Mouse (Mus musculus) hindbrain, embryonic 14.5 days (tissue): Measurements from ENCODE around the gene Pax2. TPM values are rescaled to one million over a fixed set of nuclear protein-coding genes. Genes with fewer than 3 reads are reported as not detected.
A peak's percentile ranks its signal among the peaks of the same experiment; 100 is the strongest.
"Not testable (repeated sequence)": the region's sequence is repeated elsewhere in the genome, so short reads cannot be mapped to it uniquely, and the experiment has no call there.

Source experiments
- ATAC-seq: fragments of 200-750 bp; cut with Nextera tagmentation; 2 replicates; pipeline ENCODE4 v1.8.0; 2017; ENCODE audit warnings: moderate number of reproducible peaks, mild to moderate bottlenecking, moderate TSS enrichment, moderate library complexity; ENCODE audit not compliant: low FRiP score
- DNase-seq: peaks from one replicate; pipeline ENCODE4 v3.0.0-alpha.2; 2015; ENCODE audit warnings: low spot score
- H3K27ac ChIP-seq: fragments of 300-500 bp; sonication (generic); 2 replicates; pipeline ENCODE4 v1.5.1; 2014; ENCODE audit warnings: mild to moderate bottlenecking, moderate library complexity
- H3K27me3 ChIP-seq: fragments of 300-500 bp; sonication (generic); 2 replicates; pipeline ENCODE4 v1.6.1; 2014; ENCODE audit warnings: mild to moderate bottlenecking, low read length, mixed read lengths; ENCODE audit not compliant: control insufficient read depth, insufficient read depth
- H3K36me3 ChIP-seq: fragments of 300-500 bp; sonication (generic); replicated peaks from 2 replicates; pipeline ENCODE4 v1.6.1; 2014; ENCODE audit not compliant: control insufficient read depth, insufficient read depth
- H3K4me1 ChIP-seq: fragments of 300-500 bp; sonication (generic); replicated peaks from 2 replicates; pipeline ENCODE4 v1.6.1; 2014; ENCODE audit warnings: antibody characterized with exemption, low read length, mixed read lengths; ENCODE audit not compliant: control insufficient read depth, insufficient read depth
- H3K4me2 ChIP-seq: fragments of 300-500 bp; sonication (generic); replicated peaks from 2 replicates; pipeline ENCODE4 v1.6.1; 2014; ENCODE audit warnings: mild to moderate bottlenecking, moderate library complexity
- H3K4me3 ChIP-seq: fragments of 300-500 bp; sonication (generic); replicated peaks from 2 replicates; pipeline ENCODE4 v1.5.1; 2014; ENCODE audit warnings: mild to moderate bottlenecking, low read length
- H3K9ac ChIP-seq: fragments of 300-500 bp; sonication (generic); 2 replicates; pipeline ENCODE4 v1.6.1; 2014
- H3K9me3 ChIP-seq: fragments of 300-500 bp; sonication (generic); 2 replicates; pipeline ENCODE4 v1.6.1; 2016; ENCODE audit warnings: low read length; ENCODE audit not compliant: control insufficient read depth
- WGBS: fragments of 180-500 bp; shearing (Covaris S2); extraction: QIAGEN DNeasy Blood & Tissue Kit; methylation state at CpG from one replicate; pipeline ENCODE4 v1.1.7; 2014; 5-methylcytosine and 5-hydroxymethylcytosine counted together
- polyA plus RNA-seq: library from polyadenylated mRNA; unstranded; fragments of >200 nt; fragmentation: Nextera tagmentation; extraction: Ambion mirVana; gene quantifications from 2 replicates; pipeline ENCODE4 v1.2.1, GENCODE M21; 2014

Pax2 gene
- polyA plus RNA-seq, 1 experiment from 2014 or later: 22.1 TPM

- H3K4me2 ChIP-seq: no peak overlapping the region
- peaks cover 28% of the 10 kb centered on the region for H3K4me1 ChIP-seq
- no peaks in the 10 kb centered on the region for H3K9me3 ChIP-seq
- no peaks in the 10 kb centered on the region for H3K36me3 ChIP-seq
- DNase-seq (no peak), ATAC-seq (no peak)
- no peak overlapping the region for H3K9ac ChIP-seq
- H3K27me3 ChIP-seq: peaks cover 68% of the 10 kb centered on the region
- no peak overlapping the region for H3K4me3 ChIP-seq
- no peak overlapping the region for H3K27ac ChIP-seq
- WGBS: 15% methylated on average over 9 of the region's 9 CpGs
These were observed 82.5 kb downstream of the Pax2 start for GRCm38 (mm10) chr19:44838321-44838720.

- not testable (repeated sequence) for H3K4me2 ChIP-seq, H3K36me3 ChIP-seq, ATAC-seq, H3K27ac ChIP-seq, H3K4me3 ChIP-seq, DNase-seq, H3K9ac ChIP-seq, H3K9me3 ChIP-seq, H3K4me1 ChIP-seq
- WGBS: 91% methylated on average over 15 of the region's 15 CpGs
- H3K27me3 ChIP-seq: peaks cover 30% of the 10 kb centered on the region
These were observed 86.8 kb downstream of the Pax2 start for GRCm38 (mm10) chr19:44842661-44843060.

GRCm38 (mm10) chr19:44849465-44849864, 93.6 kb downstream of the Pax2 start:
- 65% methylated on average over 12 of the region's 12 CpGs for WGBS
- H3K9ac ChIP-seq: no peak overlapping the region
- H3K4me2 ChIP-seq: no peak overlapping the region
- H3K4me1 ChIP-seq: no peaks in the 10 kb centered on the region
- no peak overlapping the region for H3K27ac ChIP-seq
- H3K4me3 ChIP-seq: no peak overlapping the region
- H3K9me3 ChIP-seq: no peaks in the 10 kb centered on the region
- ATAC-seq (no peak), DNase-seq (no peak)
- H3K36me3 ChIP-seq: no peaks in the 10 kb centered on the region
- H3K27me3 ChIP-seq: peaks cover 6% of the 10 kb centered on the region; the same call in 1 of the 2 replicates

GRCm38 (mm10) chr19:44858671-44859070, 102.8 kb downstream of the Pax2 start:
- no peak for ATAC-seq
- Histone ChIP-seq H3K4me1 (no peaks in the 10 kb centered on the region), H3K4me2 (no peak overlapping the region), H3K27ac (no peak overlapping the region), H3K9ac (no peak overlapping the region), H3K4me3 (no peak overlapping the region), H3K27me3 (no peaks in the 10 kb centered on the region), H3K9me3 (peaks cover 11% of the 10 kb centered on the region; the same call in 1 of the 2 replicates), H3K36me3 (no peaks in the 10 kb centered on the region)
- WGBS: 89% methylated on average over 1 of the region's 1 CpGs
- DNase-seq: no peak

- Histone ChIP-seq H3K4me1 (no peaks in the 10 kb centered on the region), H3K9me3 (no peaks in the 10 kb centered on the region), H3K36me3 (no peaks in the 10 kb centered on the region), H3K9ac (no peak overlapping the region), H3K4me3 (no peak overlapping the region), H3K4me2 (no peak overlapping the region), H3K27me3 (no peaks in the 10 kb centered on the region), H3K27ac (no peak overlapping the region)
- ATAC-seq (no peak), DNase-seq (no peak)
- WGBS: 62% methylated on average over 2 of the region's 2 CpGs
These were observed 112.9 kb downstream of the Pax2 start for GRCm38 (mm10) chr19:44868766-44869165.

GRCm38 (mm10) chr19:44874186-44874898, 118.5 kb downstream of the Pax2 start:
- Histone ChIP-seq H3K4me2 (no peak overlapping the region), H3K27me3 (0 out of 2 replicates have a peak, but pooled peaks cover 5% of the 10 kb centered on the region), H3K4me3 (no peak overlapping the region), H3K27ac (peak overlapping the region; percentile 69), H3K9ac (no peak overlapping the region), H3K4me1 (peaks cover 6% of the 10 kb centered on the region; the same call in 1 of the 2 replicates), H3K36me3 (no peaks in the 10 kb centered on the region), H3K9me3 (no peaks in the 10 kb centered on the region)
- 57% methylated on average over 15 of the region's 15 CpGs for WGBS
- ATAC-seq (peak; percentile 51; the same call in 1 of the 2 replicates), DNase-seq (no peak)

GRCm38 (mm10) chr19:44874928-44875327, 119.1 kb downstream of the Pax2 start:
- Histone ChIP-seq H3K4me1 (peaks cover 6% of the 10 kb centered on the region; the same call in 1 of the 2 replicates), H3K9ac (no peak overlapping the region), H3K27me3 (peaks cover 8% of the 10 kb centered on the region; the same call in 1 of the 2 replicates), H3K9me3 (no peaks in the 10 kb centered on the region), H3K4me2 (no peak overlapping the region), H3K36me3 (no peaks in the 10 kb centered on the region), H3K27ac (peak overlapping the region; percentile 69; the same call in 1 of the 2 replicates), H3K4me3 (no peak overlapping the region)
- no peak; the same call in 1 of the 2 replicates for ATAC-seq
- 35% methylated on average over 6 of the region's 6 CpGs for WGBS
- no peak for DNase-seq

- ATAC-seq: no peak
These were observed 119.9 kb downstream of the Pax2 start for GRCm38 (mm10) chr19:44875718-44876117.

GRCm38 (mm10) chr19:44876529-44876928, 120.7 kb downstream of the Pax2 start:
- H3K4me2 ChIP-seq: no peak overlapping the region
- no peaks in the 10 kb centered on the region for H3K9me3 ChIP-seq
- DNase-seq (no peak), ATAC-seq (no peak)
- H3K27me3 ChIP-seq: peaks cover 14% of the 10 kb centered on the region; the same call in 1 of the 2 replicates
- no peak overlapping the region for H3K9ac ChIP-seq
- H3K4me1 ChIP-seq: peaks cover 15% of the 10 kb centered on the region; the same call in 1 of the 2 replicates
- WGBS: 88% methylated on average over 7 of the region's 7 CpGs
- H3K36me3 ChIP-seq: no peaks in the 10 kb centered on the region
- no peak overlapping the region for H3K27ac ChIP-seq
- no peak overlapping the region for H3K4me3 ChIP-seq

More at GRCm38 (mm10) chr19:44875718-44876117, 119.9 kb downstream of the Pax2 start:
- DNase-seq: no peak
- Histone ChIP-seq H3K9ac (no peak overlapping the region), H3K9me3 (no peaks in the 10 kb centered on the region), H3K27ac (no peak overlapping the region), H3K36me3 (no peaks in the 10 kb centered on the region), H3K4me3 (no peak overlapping the region), H3K4me2 (no peak overlapping the region), H3K4me1 (peaks cover 9% of the 10 kb centered on the region; the same call in 1 of the 2 replicates), H3K27me3 (peaks cover 13% of the 10 kb centered on the region; the same call in 1 of the 2 replicates)
- 80% methylated on average over 1 of the region's 1 CpGs for WGBS
